Mouse (Mus musculus): ENCODE results near the gene Exosc5.

Exosc5 gene

DNA sequence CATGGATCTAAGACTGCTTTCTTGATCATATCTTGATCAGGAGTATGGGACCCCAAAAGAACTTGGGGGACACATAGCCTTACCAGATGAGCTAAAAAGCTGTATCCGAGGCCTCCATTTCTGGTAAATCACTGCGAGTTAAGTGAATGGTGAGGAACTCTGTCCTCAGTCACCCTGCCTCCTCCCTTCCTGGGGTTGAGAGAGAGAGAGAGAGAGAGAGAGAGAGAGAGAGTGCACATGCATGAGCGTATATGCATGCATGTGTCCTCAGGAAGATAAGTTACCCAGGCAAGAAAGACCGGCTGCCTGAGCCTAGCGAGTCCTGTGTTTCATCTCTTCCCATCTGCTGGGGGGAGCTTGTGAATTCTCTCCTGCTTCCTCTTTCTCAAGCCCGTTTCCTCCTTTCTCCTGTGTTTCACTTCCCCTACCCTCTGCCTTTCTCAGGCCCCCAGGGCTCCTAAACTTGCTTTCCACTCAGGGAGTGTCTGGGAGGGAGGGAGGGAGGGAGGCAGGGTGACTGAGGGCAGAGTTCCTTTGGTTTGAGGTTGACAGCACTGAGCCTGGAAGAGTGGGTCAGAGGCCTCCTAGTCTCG lies 47.7 kb downstream of the Exosc5 start:
- no peak for DNase-seq (ENCODE audit: low spot score)

DNA sequence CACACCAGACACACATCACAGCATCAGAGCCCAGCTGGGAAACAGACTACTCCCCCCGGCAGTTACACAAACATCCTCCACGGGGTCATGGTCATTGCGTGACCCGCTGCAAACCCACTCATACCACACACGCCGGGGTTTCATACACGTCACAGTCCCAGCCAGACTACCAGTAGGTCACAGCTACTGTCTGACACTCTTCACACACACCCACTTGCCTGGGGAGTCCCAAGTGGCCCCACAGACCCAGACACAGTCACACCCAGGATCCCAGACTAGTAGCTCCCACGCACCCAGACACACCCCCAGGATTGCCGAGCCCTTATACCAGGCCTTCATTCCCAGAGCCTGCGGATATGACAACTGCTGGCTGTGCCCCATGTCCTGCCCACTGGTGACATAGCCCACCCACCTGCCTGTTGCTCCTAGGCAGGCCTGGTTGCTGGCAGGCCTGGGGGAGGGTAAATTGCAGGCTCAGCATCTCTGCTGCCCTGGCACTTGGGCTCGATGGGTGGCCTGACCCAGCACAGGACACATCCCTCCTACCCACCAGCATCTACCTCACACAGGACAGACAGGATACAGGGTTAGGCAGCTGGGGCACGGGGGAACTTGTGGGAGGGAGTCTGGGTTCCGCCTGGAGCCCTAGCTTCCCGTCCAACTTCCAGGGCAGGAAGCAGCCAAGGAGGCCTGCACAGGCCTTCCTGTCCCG lies 48.8 kb downstream of the Exosc5 start:
- DNase-seq (ENCODE audit: low spot score): no peak

DNA sequence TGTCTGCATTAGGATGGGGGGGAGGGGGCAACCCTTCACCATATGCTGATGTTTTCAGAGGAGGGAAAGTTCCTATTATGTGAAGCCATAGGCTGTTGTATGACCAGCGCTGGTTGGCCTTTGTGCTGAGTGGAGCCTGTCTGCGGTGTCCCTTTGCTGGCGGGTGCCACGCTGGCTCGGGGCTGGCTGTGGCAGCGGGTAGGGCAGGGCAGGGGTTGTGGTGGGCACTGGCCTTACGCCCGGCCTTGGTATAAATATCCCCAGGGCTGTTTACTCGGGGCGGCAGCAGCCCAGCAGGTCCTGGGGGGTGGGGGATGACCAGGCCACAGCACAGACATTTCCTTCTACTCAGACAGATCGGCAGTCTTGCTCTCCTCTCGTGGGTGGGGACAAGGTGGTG lies 51.0 kb downstream of the Exosc5 start:
- DNase-seq (ENCODE audit: low spot score): no peak

DNA sequence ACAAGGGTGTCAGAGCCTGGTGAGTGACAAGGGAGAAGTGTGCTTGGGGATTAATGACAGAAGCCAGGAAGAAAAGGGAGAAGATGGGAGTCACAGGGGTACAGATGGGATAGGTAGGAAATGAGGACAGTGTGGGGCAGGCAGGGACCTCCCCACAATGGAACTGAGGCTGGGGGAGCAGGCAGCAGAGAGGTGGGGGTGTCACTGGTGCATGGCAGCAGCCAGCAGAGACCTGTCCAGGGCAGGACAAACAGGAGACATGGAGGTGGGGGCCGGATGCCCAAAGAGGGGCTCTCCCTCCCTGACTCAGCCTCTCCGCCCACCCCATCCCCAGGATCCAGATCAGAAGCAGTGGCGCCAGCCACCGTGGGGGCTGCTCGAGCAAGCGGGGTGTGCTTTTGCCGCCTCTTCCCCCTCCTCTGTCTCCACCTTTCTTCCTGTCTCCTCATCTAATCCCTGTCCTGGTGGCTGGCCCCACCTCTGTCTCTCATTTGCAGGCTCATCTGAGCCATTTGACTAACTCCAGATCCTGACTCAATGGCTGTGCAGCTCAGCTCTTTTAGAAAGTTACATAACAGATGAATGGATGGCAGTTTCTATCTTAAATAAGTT lies 51.7 kb downstream of the Exosc5 start:
- no peak for DNase-seq (ENCODE audit: low spot score)

DNA sequence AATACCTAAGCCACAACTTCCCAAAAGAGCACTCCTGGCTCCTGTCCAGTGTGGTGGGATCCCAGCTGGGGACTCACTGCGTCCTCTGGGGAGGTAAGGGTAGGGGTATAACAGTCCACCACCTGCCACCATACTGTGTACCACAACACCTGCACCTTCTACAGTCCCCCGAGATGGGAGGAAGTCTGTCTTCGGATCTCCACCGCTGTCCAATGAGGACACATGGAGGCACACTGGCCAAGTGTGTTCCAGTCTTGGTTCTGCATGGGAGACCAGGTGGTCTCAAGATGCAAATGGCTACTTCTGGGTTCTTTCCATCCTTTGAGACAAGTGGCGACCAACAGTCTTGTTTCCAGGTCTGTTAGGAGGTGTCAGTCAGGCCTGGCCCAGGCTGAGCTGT lies 52.2 kb downstream of the Exosc5 start:
- DNase-seq (ENCODE audit: low spot score): no peak

DNA sequence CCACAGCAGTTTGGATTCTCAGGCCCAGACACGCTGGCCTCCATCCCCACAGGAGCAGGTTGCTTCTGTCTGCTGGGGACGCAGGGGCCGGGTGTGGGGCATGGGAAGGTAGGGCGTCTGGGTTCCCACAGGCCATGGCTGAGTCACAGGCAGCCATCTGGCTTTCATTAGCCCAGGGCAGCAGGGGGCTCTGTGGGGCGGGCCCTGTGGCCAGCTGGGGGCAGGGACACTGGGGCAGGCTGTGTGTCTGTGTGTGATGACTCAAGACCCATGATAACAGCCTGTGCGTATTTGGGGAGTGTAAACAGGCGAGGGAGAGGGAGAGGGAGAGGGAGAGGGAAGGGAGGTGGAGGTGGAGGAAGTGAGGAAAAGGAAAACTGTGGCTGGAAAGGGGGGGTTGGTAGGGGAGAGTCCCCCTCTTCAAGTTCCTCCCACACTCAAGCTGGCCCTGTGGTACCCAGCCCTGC lies 52.8 kb downstream of the Exosc5 start:
- DNase-seq (ENCODE audit: low spot score): no peak

DNA sequence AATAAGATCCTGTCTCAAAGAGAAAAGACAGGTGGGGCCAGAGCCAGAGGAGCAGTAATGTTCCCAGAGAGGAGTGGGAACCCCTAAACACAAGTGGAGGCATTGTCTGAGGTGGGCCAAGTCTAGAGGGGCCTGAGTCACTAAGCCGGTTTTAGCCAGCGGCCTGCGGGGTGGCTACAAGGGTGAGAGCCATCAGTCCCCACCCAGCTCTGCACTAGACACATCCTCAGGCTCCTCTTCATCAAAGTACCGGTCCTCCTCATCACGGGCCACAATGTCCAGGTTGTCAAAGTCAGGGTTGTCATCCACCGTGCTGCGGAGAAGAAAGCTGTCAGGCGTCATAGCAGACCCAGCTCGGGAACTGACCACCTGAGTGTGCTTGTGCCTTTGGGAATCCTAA lies 53.8 kb downstream of the Exosc5 start:
- no peak for DNase-seq (ENCODE audit: low spot score)

DNA sequence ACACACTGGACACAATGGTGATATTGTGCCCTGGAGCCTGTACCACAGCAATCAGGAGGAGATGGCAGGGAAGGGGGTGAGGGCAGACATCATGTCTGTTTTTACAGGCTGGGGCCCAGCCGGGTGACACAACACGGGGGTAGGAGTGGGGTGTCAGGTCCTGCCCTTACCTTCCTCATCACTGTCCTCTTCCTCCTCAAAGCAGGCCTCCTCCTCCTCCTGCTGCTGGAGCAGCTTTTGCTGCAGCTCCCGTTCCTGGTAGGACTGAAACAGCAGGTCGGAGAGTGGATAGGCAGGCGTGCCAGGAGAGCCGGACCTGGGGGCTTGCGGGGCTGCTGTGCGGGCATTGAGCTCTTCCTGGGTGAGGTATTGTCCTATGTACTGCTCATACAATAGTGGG lies 55.6 kb downstream of the Exosc5 start:
- DNase-seq (ENCODE audit: low spot score): no peak

DNA sequence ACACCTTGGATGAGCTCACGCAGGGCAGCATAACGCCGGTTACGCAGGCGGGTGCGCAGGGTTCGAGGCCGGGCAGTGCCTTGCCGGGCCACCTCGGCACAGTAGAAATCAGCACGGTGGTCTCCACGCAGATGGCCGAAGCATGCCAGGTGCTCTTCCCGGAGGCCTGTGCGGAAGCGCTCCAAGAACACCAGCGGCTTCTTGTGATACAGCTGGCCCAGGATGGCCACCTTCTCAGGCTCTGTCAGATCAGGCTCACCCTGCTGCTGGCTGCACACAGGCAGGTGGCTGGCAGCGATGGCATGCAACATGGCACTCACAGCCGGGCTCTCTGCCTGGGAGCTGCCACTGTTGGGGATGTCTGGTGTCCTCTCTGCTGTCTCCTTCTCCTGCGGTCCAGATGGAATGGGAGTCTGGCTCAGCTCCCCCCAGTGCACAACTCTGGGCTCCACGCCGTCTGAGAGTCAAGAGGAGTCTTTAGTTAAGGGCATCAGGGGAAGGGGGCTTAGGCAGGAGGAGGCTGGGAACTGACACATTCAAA lies 56.8 kb downstream of the Exosc5 start:
- no peak for DNase-seq (ENCODE audit: low spot score)

DNA sequence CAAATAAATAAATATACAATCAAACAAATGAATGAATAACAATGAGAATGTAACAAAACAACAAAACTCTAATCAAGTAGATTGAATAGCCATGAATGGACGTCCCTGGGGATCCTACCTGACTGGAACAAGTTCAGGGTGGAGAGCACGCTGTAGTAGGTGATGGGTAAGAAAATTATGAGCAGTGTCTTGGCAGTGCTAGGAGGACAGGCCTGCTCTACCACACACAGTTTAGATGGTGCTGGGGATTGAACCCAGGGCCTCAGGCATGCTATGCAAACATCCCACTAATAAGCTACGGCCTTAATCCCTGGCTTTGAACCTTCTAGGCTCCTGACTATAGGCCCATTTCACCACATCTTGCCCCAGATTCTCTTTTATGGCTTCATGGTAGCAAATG lies 58.5 kb downstream of the Exosc5 start:
- DNase-seq (ENCODE audit: low spot score): no peak

DNA sequence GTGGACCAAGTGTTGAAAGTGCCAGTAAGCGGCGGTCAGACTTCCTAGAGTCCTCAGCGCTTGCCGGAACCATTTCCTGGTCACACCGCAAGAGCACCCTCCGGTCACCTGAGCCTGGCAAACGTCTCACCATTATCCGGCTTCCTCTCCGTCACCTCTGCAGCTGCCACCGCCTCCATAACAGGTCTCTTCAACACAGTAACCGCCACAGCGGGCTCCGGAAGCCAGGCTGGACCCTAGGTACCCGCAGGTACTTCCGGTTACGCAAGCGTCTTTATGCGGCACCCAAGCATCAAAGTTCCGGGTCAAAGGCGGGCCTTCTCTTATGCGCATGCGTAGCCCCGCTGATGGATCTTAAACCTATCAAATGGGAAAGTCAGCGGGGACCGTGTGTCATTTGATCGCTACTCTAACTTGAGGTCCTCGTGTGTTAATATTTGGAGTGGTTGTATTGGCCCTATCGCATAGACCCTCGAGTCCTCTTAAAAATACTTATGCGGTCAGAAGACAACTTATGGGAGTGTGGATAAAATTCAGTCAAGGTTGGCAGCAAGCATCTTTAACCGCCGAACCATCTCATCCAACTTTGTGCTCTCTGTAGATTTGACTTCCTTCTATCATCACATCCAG lies 59.9 kb downstream of the Exosc5 start, which contains the start of gene Ccdc97:
TSS of gene Ccdc97 (minus strand) at position 301 of the 630 bp plus-strand sequence.
- DNase-seq (ENCODE audit: low spot score): peak; percentile 73

DNA sequence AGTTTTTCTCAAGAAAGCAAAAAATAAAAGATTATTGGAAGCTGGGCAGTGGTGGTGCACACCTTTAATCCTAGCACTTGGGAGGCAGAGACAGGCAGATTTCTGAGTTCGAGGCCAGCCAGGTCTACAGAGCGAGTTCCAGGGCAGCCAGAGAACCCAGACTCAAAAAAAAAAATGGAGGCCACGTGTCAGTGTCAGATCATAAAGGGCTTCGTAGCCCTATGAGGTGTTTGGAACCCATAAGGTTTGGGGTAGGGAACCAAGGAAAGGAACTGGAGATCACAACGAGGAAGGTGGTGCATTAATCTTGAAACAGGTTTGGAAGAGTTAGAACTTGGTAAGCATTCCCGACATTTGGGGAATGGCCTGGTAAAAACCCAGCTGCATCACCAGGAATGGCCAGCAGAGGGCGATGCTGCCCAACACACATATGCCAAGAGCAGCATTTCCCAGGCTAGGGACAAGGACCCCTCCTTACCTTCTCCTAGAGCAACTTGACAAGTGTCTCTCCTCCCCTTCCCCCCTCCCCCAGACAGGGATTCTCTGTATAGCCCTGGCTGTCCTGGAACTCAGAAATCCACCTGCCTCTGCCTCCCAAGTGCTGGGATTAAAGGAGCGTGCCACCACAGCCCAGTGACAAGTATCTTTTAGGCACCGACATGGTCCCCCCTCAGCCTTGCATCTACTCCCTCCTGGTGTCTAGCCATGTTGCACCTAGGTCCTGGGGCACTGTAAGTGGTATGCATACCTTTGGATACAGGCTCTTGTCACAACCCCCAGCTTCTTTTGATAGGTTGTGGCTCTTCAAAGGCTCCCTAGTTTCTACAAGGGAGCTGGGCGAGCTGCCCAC lies 61.0 kb downstream of the Exosc5 start:
- no peak for DNase-seq (ENCODE audit: low spot score)

DNA sequence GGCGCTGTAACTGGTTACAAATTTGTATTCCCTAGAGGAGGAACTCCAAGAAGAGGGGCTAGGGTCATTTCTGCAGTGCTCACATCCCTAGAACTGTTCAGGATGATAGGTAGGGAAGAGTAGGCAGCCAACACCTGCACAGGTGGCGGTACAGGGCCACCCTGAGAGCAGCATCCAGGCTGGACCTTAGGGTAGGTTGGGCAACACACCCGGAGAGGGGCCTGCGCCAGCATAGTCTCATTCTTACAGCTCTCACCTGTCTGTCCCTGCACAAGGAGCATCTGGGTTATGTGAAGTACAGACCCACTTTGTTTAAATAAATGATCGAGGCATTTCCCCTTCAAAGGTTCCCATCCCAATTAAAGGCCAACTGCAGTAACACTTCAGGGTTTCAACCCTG lies 61.8 kb downstream of the Exosc5 start:
- no peak for DNase-seq (ENCODE audit: low spot score)

Data from urinary bladder, postnatal 10 days (tissue).